Mouse (Mus musculus) cortical plate, adult 2 months (tissue): ENCODE data around the gene Arfrp1. TPM values are rescaled to one million over a fixed set of nuclear protein-coding genes. Genes with fewer than 3 reads are reported as not detected.

Source experiments
- H3K27ac ChIP-seq: fragments of 200-500 bp; 2 replicates; pipeline ENCODE4 v1.5.1; 2012; ENCODE audit warnings: low read length, control low read depth, inconsistent platforms; ENCODE audit not compliant: insufficient read depth
- H3K4me1 ChIP-seq: fragments of 200-500 bp; 2 replicates; pipeline ENCODE4 v1.6.1; 2011; ENCODE audit warnings: low read length; ENCODE audit not compliant: control insufficient read depth, insufficient read depth
- H3K4me3 ChIP-seq: fragments of 200-500 bp; 2 replicates; pipeline ENCODE4 v1.5.1; 2011; ENCODE audit warnings: mild to moderate bottlenecking, low read length, control low read depth; ENCODE audit not compliant: insufficient read depth
- CTCF ChIP-seq: fragments of 200-500 bp; IDR thresholded peaks from 2 replicates; pipeline ENCODE4 v1.5.1; 2011; ENCODE audit warnings: mild to moderate bottlenecking, control low read depth, low read length; ENCODE audit not compliant: insufficient read depth; ENCODE audit errors: extremely low read depth
- POLR2A ChIP-seq: fragments of 200-500 bp; IDR thresholded peaks from 2 replicates; pipeline ENCODE4 v1.6.1; 2011; ENCODE audit warnings: mild to moderate bottlenecking, low read length, control low read depth; ENCODE audit not compliant: insufficient read depth; ENCODE audit errors: extremely low read depth
- polyA plus RNA-seq: library from polyadenylated mRNA; depleted of rRNA; stranded (reverse); fragments of >200 nt; gene quantifications from 2 replicates; pipeline ENCODE4 v1.2.3, GENCODE M21; 2012

Arfrp1 gene
- polyA plus RNA-seq, 1 experiment, result 70.9 TPM

- no peak for TF ChIP-seq POLR2A
- no peak for TF ChIP-seq CTCF
- Histone ChIP-seq H3K27ac (no peak overlapping the region), H3K4me3 (no peak overlapping the region), H3K4me1 (no peaks in the 10 kb centered on the region)
Measured at GRCm38 (mm10) chr2:181340426-181340825, 24.8 kb downstream of the Arfrp1 start.

- Histone ChIP-seq H3K27ac (no peak overlapping the region), H3K4me3 (no peak overlapping the region), H3K4me1 (no peaks in the 10 kb centered on the region)
- TF ChIP-seq POLR2A (no peak), CTCF (peak; percentile 58; the same call in 1 of the 2 replicates)
Measured at GRCm38 (mm10) chr2:181334023-181334422, 31.2 kb downstream of the Arfrp1 start.

- Histone ChIP-seq H3K4me1 (no peaks in the 10 kb centered on the region), H3K4me3 (no peak overlapping the region), H3K27ac (no peak overlapping the region)
- TF ChIP-seq CTCF (no peak), POLR2A (no peak)
Measured at GRCm38 (mm10) chr2:181332542-181332941, 32.7 kb downstream of the Arfrp1 start.

GRCm38 (mm10) chr2:181326098-181326497 is 39.1 kb downstream of the Arfrp1 start:
- no peak overlapping the region for H3K27ac ChIP-seq
- H3K4me1 ChIP-seq, result no peaks in the 10 kb centered on the region
- no peak overlapping the region for H3K4me3 ChIP-seq
- TF ChIP-seq CTCF (no peak), POLR2A (no peak)

- Histone ChIP-seq H3K4me1 (no peaks in the 10 kb centered on the region), H3K27ac (no peak overlapping the region), H3K4me3 (no peak overlapping the region)
- TF ChIP-seq CTCF (no peak), POLR2A (no peak)
Measured at GRCm38 (mm10) chr2:181322136-181322535, 43.1 kb downstream of the Arfrp1 start.

- TF ChIP-seq CTCF (no peak), POLR2A (no peak)
- H3K4me3 ChIP-seq, result peak overlapping the region; percentile 56
- H3K27ac ChIP-seq, result no peak overlapping the region
- no peaks in the 10 kb centered on the region for H3K4me1 ChIP-seq
Measured at GRCm38 (mm10) chr2:181320103-181320499, 45.1 kb downstream of the Arfrp1 start.

GRCm38 (mm10) chr2:181319248-181320102 is 45.7 kb downstream of the Arfrp1 start, which contains the start of gene Rtel1:
Gene Rtel1 (plus strand): TSS chr2:181319739.
- peak within 1 kb of the TSS; percentile 56 for H3K4me3 ChIP-seq
- no peaks in the 10 kb centered on the region for H3K4me1 ChIP-seq
- H3K27ac ChIP-seq, result no peak within 1 kb of the TSS
- TF ChIP-seq CTCF, result no peak
- peak; percentile 33; the same call in 1 of the 2 replicates for TF ChIP-seq POLR2A

GRCm38 (mm10) chr2:181314080-181314810 is 51.0 kb downstream of the Arfrp1 start, which contains the start of gene Stmn3:
Gene Stmn3 (minus strand): TSS chr2:181314500.
- no peaks in the 10 kb centered on the region; the same call in 1 of the 2 replicates for H3K4me1 ChIP-seq
- peak within 1 kb of the TSS; percentile 97 for H3K27ac ChIP-seq
- peak within 1 kb of the TSS; percentile 91 for H3K4me3 ChIP-seq
- TF ChIP-seq CTCF, result no peak
- peak; percentile 53 for TF ChIP-seq POLR2A

- Histone ChIP-seq H3K27ac (peak overlapping the region; percentile 97), H3K4me3 (peak overlapping the region; percentile 91), H3K4me1 (peaks cover 2% of the 10 kb centered on the region; the same call in 1 of the 2 replicates)
- TF ChIP-seq CTCF, result no peak
- TF ChIP-seq POLR2A, result peak; percentile 14; the same call in 1 of the 2 replicates
Measured at GRCm38 (mm10) chr2:181313344-181314079, 51.7 kb downstream of the Arfrp1 start.
